Mouse (Mus musculus): ENCODE results near the gene Slc2a13. TPM values are rescaled to one million over a fixed set of nuclear protein-coding genes. Genes with fewer than 3 reads are reported as not detected.
A peak's percentile ranks its signal among the peaks of the same experiment; 100 is the strongest.

Slc2a13 gene
- polyA plus RNA-seq, 1 experiment from 2014 or later: 1.4 TPM

DNA sequence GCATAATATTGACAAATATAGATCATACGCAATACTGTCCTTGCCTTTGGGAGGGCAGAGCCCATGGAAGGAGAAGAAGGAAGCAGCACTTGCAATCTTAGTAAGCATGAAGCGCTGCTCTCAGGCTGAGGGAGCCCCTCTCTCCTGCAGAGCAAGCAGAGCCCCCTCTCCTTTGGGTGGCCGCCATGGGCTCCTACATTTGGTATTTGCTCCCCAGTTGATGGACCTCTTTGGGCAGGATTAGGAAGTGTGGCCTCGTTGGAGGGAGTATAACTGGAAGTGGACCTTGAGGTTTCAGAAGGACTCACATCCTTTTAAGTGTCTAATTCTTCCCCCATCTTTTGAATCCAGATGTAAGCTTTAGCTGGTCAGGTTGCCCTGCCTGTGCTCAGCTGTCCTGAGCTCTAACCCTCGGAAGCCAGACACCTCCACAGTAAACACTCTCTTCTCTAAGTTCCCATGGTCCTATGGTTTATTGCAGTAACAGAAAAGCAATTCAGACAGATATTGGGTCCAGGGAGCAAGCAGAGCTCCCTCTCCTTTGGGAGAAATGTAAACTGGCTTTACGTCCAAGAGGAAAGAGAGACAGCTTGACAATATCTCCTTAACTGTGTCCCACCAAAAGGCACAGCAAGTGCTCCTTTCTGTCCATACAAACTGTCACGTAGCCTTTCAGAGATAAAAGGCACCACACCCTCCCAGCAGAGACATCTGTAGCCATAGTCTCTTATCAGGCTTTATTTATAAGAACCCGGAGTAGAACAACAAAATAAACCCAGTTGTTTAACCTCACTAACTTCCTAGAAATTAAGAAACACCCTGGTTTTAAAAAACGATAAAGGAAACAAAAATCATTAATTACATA, 321.3 kb downstream of the Slc2a13 start:
- 70% methylated on average over 9 of the region's 9 CpGs for WGBS
- Histone ChIP-seq H3K27me3 (no peaks in the 10 kb centered on the region), H3K9me3 (no peaks in the 10 kb centered on the region), H3K4me1 (replicated peaks) (peaks cover 4% of the 10 kb centered on the region), H3K36me3 (no peaks in the 10 kb centered on the region), H3K9ac (replicated peaks) (no peak overlapping the region), H3K27ac (no peak overlapping the region), H3K4me3 (replicated peaks) (no peak overlapping the region), H3K4me2 (replicated peaks) (no peak overlapping the region)
- ATAC-seq: no peak

DNA sequence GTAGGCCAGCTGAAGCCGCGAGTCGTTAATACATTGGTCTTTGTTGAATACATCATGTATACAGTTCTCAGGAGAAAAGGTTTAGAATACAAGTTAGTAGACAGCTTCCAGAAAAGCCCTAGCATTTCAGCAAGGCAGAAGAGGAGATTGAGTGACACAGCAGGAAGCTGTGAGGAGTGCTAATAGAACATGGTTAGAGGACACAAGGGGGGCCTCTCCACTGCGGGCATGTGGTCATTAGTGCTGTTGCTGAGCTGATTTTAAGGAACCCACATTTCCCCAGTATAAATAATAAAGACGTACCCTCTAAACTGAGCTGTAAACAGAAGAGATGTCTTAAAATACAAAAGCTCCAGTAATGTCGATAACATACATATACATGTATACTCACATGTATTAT, 322.2 kb downstream of the Slc2a13 start:
- H3K4me2 ChIP-seq (replicated peaks): no peak overlapping the region
- H3K36me3 ChIP-seq: no peaks in the 10 kb centered on the region
- peak; percentile 20; the same call in 1 of the 2 replicates for ATAC-seq
- no peaks in the 10 kb centered on the region for H3K27me3 ChIP-seq
- 65% methylated on average over 6 of the region's 6 CpGs for WGBS
- H3K9me3 ChIP-seq: no peaks in the 10 kb centered on the region
- H3K9ac ChIP-seq (replicated peaks): no peak overlapping the region
- no peak overlapping the region for H3K4me3 ChIP-seq (replicated peaks)
- H3K4me1 ChIP-seq (replicated peaks): peaks cover 4% of the 10 kb centered on the region
- no peak overlapping the region for H3K27ac ChIP-seq

DNA sequence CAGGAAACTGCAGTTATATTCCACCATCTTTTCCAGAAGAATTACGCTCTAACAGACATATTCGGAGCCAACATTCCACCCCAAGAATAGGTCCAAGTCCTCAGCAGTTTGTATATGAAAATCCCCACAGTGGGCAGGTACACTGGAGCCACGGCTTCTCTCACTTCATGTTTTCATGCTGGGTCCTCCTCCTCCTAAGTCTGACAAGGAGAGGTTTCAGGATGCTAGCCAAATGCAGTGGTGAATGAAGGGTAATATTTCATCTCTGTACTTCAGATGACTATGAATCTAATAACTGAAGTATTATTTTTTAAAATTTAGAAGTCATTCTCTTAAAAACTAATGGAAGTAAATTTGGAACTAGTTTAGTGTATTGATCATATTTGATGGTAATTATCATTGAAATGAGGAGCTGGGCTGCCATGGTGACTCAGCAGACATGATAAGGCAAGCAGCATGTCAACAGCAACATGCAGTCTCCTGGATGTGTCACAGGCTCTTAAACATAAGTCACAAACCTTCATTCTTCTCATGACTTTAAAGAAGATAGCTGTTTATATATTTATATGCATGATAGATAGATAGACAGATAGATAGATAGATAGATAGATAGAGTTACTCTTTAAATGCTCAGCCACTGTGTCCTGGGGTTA, 332.3 kb downstream of the Slc2a13 start:
- no peak overlapping the region for H3K4me2 ChIP-seq (replicated peaks)
- no peaks in the 10 kb centered on the region for H3K36me3 ChIP-seq
- H3K9ac ChIP-seq (replicated peaks): no peak overlapping the region
- no peak for ATAC-seq
- no peaks in the 10 kb centered on the region for H3K4me1 ChIP-seq (replicated peaks)
- WGBS: 94% methylated on average over 3 of the region's 3 CpGs
- no peaks in the 10 kb centered on the region for H3K9me3 ChIP-seq
- H3K27me3 ChIP-seq: no peaks in the 10 kb centered on the region
- no peak overlapping the region for H3K4me3 ChIP-seq (replicated peaks)
- no peak overlapping the region for H3K27ac ChIP-seq

DNA sequence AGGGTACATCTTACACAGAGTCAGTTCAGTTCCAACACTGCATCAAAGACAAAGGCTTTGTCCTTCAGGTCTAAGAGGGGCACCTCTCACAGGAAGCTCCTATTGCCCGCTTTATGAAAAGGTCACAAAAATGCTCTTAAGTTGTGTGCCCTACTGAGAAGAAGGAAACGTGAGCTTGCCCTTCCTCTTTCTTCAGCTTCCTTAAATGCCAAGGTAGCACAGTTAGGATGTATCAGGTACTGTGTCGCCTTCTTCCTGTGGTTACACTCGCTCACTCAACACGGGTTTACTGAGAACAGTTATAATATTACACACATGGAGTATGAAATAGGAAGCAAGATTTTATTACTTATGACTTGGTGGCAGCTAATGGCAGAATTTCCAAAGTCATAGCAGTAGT, 335.8 kb downstream of the Slc2a13 start:
- H3K27me3 ChIP-seq: no peaks in the 10 kb centered on the region
- WGBS: 89% methylated on average over 5 of the region's 5 CpGs
- no peak overlapping the region for H3K9ac ChIP-seq (replicated peaks)
- no peak overlapping the region for H3K27ac ChIP-seq
- H3K36me3 ChIP-seq: no peaks in the 10 kb centered on the region
- no peak overlapping the region for H3K4me3 ChIP-seq (replicated peaks)
- ATAC-seq: no peak
- H3K4me2 ChIP-seq (replicated peaks): no peak overlapping the region
- no peaks in the 10 kb centered on the region for H3K9me3 ChIP-seq
- no peaks in the 10 kb centered on the region for H3K4me1 ChIP-seq (replicated peaks)

Other genes starting within 250 kb of the Slc2a13 start
- gene Lrrk2, start 99.9 kb upstream of the Slc2a13 start, polyA plus RNA-seq (2015; fragmentation: Nextera tagmentation; extraction: Ambion mirVana): 1.2 and 1.4 TPM in 2 replicates